Mouse (Mus musculus) testis, adult 2 months (tissue): ENCODE data around the gene B3gat3. TPM values are rescaled to one million over a fixed set of nuclear protein-coding genes. Genes with fewer than 3 reads are reported as not detected.

ENCODE experiments used
- H3K27ac ChIP-seq: fragments of 200-500 bp; 2 replicates; pipeline ENCODE4 v1.5.1; 2012; ENCODE audit warnings: low read depth, low read length; ENCODE audit not compliant: control insufficient read depth, insufficient read depth
- H3K27me3 ChIP-seq: fragments of 200-500 bp; 2 replicates; pipeline ENCODE4 v1.6.1; 2012; ENCODE audit warnings: mild to moderate bottlenecking, low read length, moderate library complexity; ENCODE audit not compliant: control insufficient read depth, insufficient read depth
- H3K36me3 ChIP-seq: fragments of 200-500 bp; 2 replicates; pipeline ENCODE4 v1.6.1; 2012; ENCODE audit warnings: mild to moderate bottlenecking, low read length; ENCODE audit not compliant: control insufficient read depth, insufficient read depth
- H3K4me1 ChIP-seq: fragments of 200-500 bp; 2 replicates; pipeline ENCODE4 v1.6.1; 2012; ENCODE audit warnings: low read length; ENCODE audit not compliant: control insufficient read depth, insufficient read depth
- H3K4me3 ChIP-seq: fragments of 200-500 bp; 2 replicates; pipeline ENCODE4 v1.5.1; 2012; ENCODE audit warnings: low read depth, mild to moderate bottlenecking, low read length, moderate library complexity, mixed read lengths; ENCODE audit not compliant: control insufficient read depth
- CTCF ChIP-seq: fragments of 200-500 bp; IDR thresholded peaks from 2 replicates; pipeline ENCODE4 v1.5.1; 2012; ENCODE audit warnings: low read depth, mild to moderate bottlenecking, inconsistent platforms, low read length, moderate library complexity; ENCODE audit not compliant: control insufficient read depth, insufficient read depth, insufficient replicate concordance
- POLR2A ChIP-seq: fragments of 200-500 bp; IDR thresholded peaks from 2 replicates; pipeline ENCODE4 v1.6.1; 2012; ENCODE audit warnings: low read depth, mild to moderate bottlenecking, inconsistent platforms, low read length, moderate library complexity; ENCODE audit not compliant: control insufficient read depth
- polyA plus RNA-seq: library from polyadenylated mRNA; depleted of rRNA; stranded (reverse); fragments of >200 nt; gene quantifications from 2 replicates; pipeline ENCODE4 v1.2.3, GENCODE M21; 2012

The B3gat3 gene
- polyA plus RNA-seq, 1 experiment: 19.5 TPM

- TF ChIP-seq POLR2A (peak; percentile 69), CTCF (no peak)
- Histone ChIP-seq H3K4me3 (peak within 1 kb of the TSS; percentile 92), H3K27me3 (no peaks in the 10 kb centered on the region), H3K4me1 (peaks cover 3% of the 10 kb centered on the region), H3K36me3 (no peaks in the 10 kb centered on the region; the same call in 1 of the 2 replicates), H3K27ac (peak within 1 kb of the TSS; percentile 87)
Measured at GRCm38 (mm10) chr19:8880311-8881033, 39.7 kb upstream of the B3gat3 start, which contains the start of gene Uqcc3. TSS of gene Uqcc3 (minus strand) at chr19:8880923.

- Histone ChIP-seq H3K4me3 (peak overlapping the region; percentile 92; the same call in 1 of the 2 replicates), H3K36me3 (no peaks in the 10 kb centered on the region; the same call in 1 of the 2 replicates), H3K27me3 (no peaks in the 10 kb centered on the region), H3K27ac (no peak overlapping the region), H3K4me1 (peaks cover 3% of the 10 kb centered on the region)
- TF ChIP-seq POLR2A (no peak), CTCF (no peak)
Measured at GRCm38 (mm10) chr19:8881034-8881392, 39.2 kb upstream of the B3gat3 start.

- no peak within 1 kb of the TSS for H3K4me3 ChIP-seq
- peaks cover 7% of the 10 kb centered on the region for H3K4me1 ChIP-seq
- TF ChIP-seq CTCF (no peak), POLR2A (no peak)
- H3K27ac ChIP-seq: no peak within 1 kb of the TSS
- no peaks in the 10 kb centered on the region for H3K27me3 ChIP-seq
- H3K36me3 ChIP-seq: no peaks in the 10 kb centered on the region
Measured at GRCm38 (mm10) chr19:8883616-8884015, 36.6 kb upstream of the B3gat3 start, which contains the start of the genes Lbhd1 and Gm49403. TSS of gene Lbhd1 (plus strand) at chr19:8883732. TSS of gene Gm49403 (plus strand) at chr19:8883930.

GRCm38 (mm10) chr19:8886916-8887584, 33.1 kb upstream of the B3gat3 start:
- no peak for TF ChIP-seq CTCF
- no peak for TF ChIP-seq POLR2A
- H3K4me1 ChIP-seq: peaks cover 4% of the 10 kb centered on the region
- H3K36me3 ChIP-seq: no peaks in the 10 kb centered on the region
- no peak overlapping the region for H3K4me3 ChIP-seq
- no peaks in the 10 kb centered on the region for H3K27me3 ChIP-seq
- H3K27ac ChIP-seq: no peak overlapping the region

- Histone ChIP-seq H3K27ac (peak overlapping the region; percentile 83), H3K27me3 (no peaks in the 10 kb centered on the region), H3K36me3 (no peaks in the 10 kb centered on the region), H3K4me3 (peak overlapping the region; percentile 98), H3K4me1 (peaks cover 5% of the 10 kb centered on the region)
- TF ChIP-seq CTCF: no peak
- TF ChIP-seq POLR2A: no peak
Measured at GRCm38 (mm10) chr19:8887585-8888463, 32.4 kb upstream of the B3gat3 start.

GRCm38 (mm10) chr19:8888511-8889385, 31.4 kb upstream of the B3gat3 start, which contains the start of the genes 1810009A15Rik and Gm49416:
TSS of gene 1810009A15Rik (plus strand) at chr19:8888853.
TSS of gene Gm49416 (plus strand) at chr19:8888926.
- peak within 1 kb of the TSS; percentile 98 for H3K4me3 ChIP-seq
- H3K27ac ChIP-seq: peak within 1 kb of the TSS; percentile 90
- H3K27me3 ChIP-seq: no peaks in the 10 kb centered on the region
- H3K4me1 ChIP-seq: peaks cover 9% of the 10 kb centered on the region
- no peaks in the 10 kb centered on the region for H3K36me3 ChIP-seq
- TF ChIP-seq CTCF: no peak
- peak; percentile 94 for TF ChIP-seq POLR2A
